Mouse (Mus musculus): ENCODE data around the gene Mdh1b.

Mdh1b gene

DNA sequence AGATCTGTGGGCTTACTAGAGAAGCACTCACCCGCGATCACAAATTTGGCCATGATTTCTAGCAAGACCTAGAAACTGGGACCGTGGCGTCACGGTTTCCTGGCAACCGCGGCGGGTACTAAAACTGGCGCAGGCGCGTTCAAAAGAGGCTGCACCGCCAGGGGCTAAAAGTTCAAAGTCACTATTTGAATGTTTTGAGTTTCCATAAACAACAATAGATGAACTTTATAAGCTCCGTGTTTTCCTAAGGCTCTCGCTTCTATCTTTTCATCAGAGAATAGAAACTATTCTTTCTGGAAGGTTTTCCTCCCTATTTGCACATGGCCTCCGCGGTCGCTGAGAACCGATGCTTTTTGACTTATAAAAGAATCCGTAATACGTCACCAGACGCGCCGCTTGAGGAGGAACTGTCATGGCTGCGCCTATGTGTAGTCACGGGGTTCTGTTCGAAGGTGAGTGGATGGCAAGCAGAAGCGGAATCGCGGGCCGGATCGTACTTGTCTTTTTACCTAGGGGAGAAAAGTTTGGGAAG is at the start of gene Mdh1b, which contains the start of gene Fastkd2:
Gene Mdh1b, minus strand, starts transcription at position 79 of the 532 bp plus-strand sequence.
Gene Fastkd2, plus strand, starts transcription at position 375 of the 532 bp plus-strand sequence.
- DNase-seq = peak; percentile 95

GRCm38 (mm10) chr1:63776902-63777630 is 46.9 kb upstream of the Mdh1b start:
- DNase-seq = no peak

DNA sequence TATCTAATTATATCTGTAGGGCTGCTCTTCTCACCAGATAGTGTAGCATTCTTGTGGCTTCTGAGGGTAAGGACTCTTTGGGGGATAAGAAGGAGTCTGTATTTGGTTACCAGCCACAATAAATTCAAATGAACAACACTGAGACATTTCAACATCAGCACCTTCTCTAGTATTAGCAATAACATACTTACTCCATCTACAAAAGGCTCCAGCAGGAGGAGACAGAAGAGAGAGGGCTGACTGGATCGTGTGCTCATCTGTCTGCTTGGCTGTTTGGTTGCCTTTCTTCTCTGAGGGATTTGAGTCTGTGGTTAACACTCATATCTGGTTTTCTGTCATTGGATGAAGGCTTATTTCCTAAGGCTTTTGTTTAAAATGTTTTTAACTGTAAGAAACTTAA is 46.3 kb upstream of the Mdh1b start:
- DNase-seq = no peak

- no peak for DNase-seq
These were observed 40.2 kb upstream of the Mdh1b start for GRCm38 (mm10) chr1:63770309-63770708.

DNA sequence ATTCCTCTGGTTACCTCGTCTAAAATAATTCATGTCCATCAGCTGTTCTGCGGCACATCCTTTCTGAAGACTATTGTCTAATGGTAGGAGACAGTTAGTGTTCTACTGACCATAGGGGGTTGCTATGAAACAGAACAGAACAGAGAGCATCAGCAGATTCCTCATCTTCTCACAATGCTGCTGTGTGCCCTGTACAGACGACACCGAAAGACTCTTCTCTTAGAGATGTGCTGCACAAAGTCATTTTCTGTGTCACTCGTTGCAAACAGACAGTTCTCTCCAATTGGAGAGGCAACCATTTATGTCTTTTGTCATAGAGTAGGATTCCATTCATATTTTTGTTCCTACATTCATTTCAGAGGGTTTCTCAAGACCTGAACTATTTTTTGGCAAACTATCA is 39.0 kb upstream of the Mdh1b start, which contains the start of gene 4933402D24Rik:
Gene 4933402D24Rik, minus strand, starts transcription at position 101 of the 400 bp plus-strand sequence.
- no peak for DNase-seq

DNA sequence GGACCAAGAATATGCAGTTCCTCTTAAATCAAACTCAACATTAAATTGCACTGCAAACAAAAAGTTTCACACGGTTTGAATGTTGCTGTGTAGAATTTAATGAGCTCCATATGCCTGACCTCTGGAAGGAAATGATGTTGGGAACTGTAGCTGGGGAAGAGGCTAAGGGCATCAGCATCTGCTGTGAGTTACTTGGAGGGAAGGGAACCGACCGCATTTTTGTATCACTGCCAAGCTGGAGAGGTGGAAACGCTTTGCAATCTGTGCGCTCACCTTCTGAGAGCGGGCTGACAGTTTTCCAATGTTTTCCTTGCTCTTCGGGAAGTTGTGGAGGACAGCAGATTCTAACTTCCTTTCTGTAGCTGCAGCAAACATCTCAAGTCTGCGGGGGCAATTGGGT is 38.0 kb upstream of the Mdh1b start:
- no peak for DNase-seq

DNA sequence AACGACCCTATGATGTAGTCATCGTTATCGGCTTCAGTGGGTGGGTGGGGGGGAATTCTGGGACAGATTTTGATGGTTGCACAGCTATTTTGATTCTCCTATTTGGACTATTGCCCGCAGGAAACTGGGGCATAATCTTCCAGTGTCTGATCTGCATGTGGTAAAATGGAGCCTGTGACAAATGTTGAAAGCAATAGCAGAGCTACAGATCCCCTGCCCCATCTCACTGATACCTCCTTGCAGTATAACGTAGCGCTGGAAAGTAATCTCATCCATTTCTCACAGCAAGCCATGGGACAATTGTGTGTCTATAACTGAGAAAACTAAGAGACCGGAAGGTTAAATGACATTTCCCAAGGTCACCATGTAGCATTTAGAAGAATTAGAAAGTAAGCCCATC is 34.3 kb upstream of the Mdh1b start:
- DNase-seq = no peak

- DNase-seq = no peak
These were observed 33.8 kb upstream of the Mdh1b start for GRCm38 (mm10) chr1:63763881-63764386.

DNA sequence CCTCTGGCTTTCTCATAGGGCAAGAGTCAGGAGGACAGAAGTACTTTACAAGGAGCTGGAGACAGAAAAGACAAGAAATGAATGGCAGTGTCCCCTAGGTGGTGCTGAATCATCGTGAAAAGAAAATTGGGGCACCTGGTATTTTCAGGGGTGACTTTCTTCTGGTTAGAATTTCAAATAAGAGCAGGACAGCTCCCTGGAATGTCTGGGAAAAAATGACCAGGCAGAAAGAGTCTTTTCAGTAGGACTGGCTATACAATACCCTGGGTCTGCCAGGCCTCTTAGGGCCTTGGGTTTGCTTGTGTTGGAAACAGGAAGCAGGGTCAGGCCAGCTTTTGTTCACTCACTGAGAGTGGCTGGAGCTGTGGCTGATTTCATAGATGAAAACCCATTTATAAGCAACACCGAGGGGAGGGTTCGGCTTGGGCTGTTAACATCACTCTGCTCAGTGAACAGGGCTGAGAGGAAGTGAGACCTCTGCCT is 33.1 kb upstream of the Mdh1b start:
- peak; percentile 25 for DNase-seq

- DNase-seq = no peak
These were observed 25.9 kb upstream of the Mdh1b start for GRCm38 (mm10) chr1:63756005-63756404.

GRCm38 (mm10) chr1:63729796-63730195 is 322 bp downstream of the Mdh1b start:
- DNase-seq = no peak

- no peak for DNase-seq
These were observed 10.0 kb downstream of the Mdh1b start for GRCm38 (mm10) chr1:63720161-63720560.

DNA sequence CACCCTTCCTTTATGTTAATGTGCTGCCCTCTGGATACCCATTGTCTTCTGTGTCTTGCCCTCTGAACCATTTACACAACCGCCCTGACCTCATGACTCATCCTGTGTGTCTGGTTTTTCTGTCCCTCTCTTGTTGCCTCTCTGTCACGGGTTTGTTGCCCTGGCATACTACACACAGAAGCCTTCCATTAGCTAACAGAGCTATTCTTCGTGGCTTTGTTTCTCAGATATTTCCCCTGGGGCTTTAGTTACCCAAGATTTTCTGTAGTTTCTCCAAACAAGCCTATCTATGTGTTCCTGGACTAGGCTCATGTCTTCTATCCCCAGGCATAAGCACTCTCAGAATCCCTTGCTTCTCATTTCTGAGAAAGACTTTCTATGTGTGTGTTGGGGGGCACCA is 21.2 kb downstream of the Mdh1b start:
- peak; percentile 30 for DNase-seq

- DNase-seq = no peak
These were observed 24.4 kb downstream of the Mdh1b start for GRCm38 (mm10) chr1:63705733-63706132.

DNA sequence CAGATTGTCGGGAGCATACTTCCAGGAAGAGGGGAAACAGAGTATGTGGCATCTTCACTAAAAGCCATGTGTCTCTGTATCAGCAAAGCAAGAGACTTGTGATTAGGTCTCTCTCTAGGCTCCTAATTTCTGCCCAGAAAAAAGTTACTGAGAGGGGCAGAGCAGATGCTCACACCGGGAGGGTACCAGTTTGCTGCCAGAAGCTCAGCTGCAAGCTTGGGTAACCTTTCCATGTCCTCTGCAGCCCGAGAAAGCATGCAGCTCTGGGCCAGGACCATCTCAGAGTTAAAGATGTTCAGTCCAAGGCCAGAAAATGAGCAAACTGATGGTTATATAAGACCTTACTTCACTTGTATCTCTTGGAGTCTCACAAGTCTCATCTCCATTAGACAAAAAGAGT is 33.3 kb downstream of the Mdh1b start:
- no peak for DNase-seq

GRCm38 (mm10) chr1:63686827-63687226 is 43.3 kb downstream of the Mdh1b start, which contains the start of gene Dytn:
Gene Dytn (minus strand): TSS chr1:63686927.
- no peak for DNase-seq

DNA sequence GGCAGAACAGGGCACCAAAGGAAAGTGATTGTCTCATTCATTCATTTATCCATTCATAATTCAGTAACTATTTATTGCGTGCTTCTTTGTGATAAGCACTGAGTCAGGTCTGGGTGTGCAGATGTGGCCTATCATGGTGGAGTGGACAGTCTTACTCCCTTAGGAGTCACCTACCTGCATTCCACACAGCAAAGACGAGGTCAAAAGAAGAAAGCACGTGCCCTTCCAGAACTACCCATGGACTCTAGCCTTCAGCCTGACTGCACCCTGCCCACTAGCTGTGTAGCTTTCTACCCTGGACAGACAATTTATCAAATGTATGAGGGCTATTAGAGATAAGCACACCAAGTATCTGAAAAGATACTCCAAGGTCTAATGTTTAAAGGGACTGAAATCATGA is 54.1 kb downstream of the Mdh1b start:
- DNase-seq = no peak

GRCm38 (mm10) chr1:63668852-63669160 is 61.3 kb downstream of the Mdh1b start:
- peak; percentile 41 for DNase-seq

GRCm38 (mm10) chr1:63667949-63668851 is 61.9 kb downstream of the Mdh1b start:
- no peak for DNase-seq

- no peak for DNase-seq
These were observed 62.7 kb downstream of the Mdh1b start for GRCm38 (mm10) chr1:63667201-63667948.

DNA sequence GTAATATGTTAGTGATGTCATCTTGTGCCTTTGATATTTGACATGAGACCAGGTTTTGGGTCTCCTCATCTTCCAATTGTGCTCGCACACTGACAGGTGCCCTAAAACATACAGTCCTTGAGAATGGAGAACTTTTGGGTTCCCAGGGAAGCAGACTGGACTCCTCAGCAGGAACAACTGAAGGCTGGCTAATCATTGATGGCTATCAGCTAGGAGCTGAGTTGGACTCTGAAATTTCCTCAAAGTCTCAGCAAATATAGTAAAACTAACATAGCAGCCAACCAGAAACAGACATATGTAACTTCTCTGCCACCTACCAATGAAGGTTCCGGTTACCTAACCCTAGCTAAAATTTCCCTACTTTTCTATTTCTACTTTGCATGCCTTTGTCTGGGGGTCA is 64.0 kb downstream of the Mdh1b start:
- no peak for DNase-seq

- DNase-seq = peak; percentile 60
These were observed 70.5 kb downstream of the Mdh1b start for GRCm38 (mm10) chr1:63659591-63659990.
